Mouse (Mus musculus) stomach, postnatal 0 days (tissue): ENCODE data around the gene Ntn1.

Experiments
- CTCF ChIP-seq: IDR thresholded peaks from 2 replicates; pipeline ENCODE4 v1.5.1; 2016; ENCODE audit warnings: antibody characterized with exemption, low read depth, mild to moderate bottlenecking, moderate library complexity
- EP300 ChIP-seq: optimal IDR thresholded peaks from 2 replicates; pipeline ENCODE3; 2016; ENCODE audit warnings: antibody characterized with exemption

DNA sequence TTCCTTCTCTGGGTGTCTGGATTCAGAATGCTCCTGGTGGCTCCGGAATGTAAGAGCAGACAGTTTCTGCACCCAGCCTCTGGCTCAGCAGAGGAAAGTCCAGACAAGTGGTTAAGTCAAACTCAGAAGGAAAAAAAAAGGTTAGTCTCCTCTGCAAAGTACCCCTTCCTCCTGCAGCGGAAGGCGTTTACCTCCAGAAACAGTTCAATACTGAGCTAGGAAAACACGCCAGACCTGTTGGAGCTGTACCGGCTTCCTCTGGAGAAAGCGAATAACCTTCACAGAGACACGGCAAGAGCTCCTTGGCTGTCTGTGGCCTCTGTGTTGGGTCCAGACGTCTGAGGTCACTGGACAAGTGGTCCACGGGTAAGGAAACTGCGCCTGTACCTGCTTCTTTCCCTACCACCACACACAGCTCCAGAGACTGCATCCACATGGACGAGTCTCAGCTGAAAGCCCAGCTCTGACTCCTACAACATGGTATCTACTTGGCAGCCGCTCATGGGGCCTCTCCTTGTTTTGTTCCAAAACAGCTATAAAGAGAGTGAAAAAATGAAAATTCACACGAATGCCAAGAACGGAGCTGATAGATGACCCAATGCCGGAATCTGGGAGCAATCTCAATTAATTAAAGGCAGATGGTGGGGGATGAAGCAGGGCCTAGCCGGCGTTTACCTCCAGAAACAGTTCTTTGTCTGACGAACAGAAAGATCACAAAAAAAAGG is 171.5 kb downstream of the Ntn1 start:
- TF ChIP-seq CTCF (no peak), EP300 (no peak)
